Mouse (Mus musculus): ENCODE measurements at regions not wholly inside any gene's neighbourhood (a gene's known extent, or its start where the extent isn't known, plus 50 kb on each side); places are given as distances from the start of the nearest gene placed in this dataset.

GRCm38 (mm10) chr9:62590407-62591195 is 53.8 kb upstream of the Coro2b start:
- DNase-seq, result peak; percentile 12 to 37
- intact Hi-C loops (cut with DNase I), result no loop called here

GRCm38 (mm10) chr9:62591196-62591485 is 54.3 kb upstream of the Coro2b start:
- intact Hi-C loops (cut with DNase I), result no loop called here
- peak in 1 of 2 experiments; percentile 31 for DNase-seq

- intact Hi-C loops (cut with DNase I), result no loop called here
- DNase-seq, result no peak
These were observed 61.2 kb upstream of the Coro2b start for GRCm38 (mm10) chr9:62598056-62598455.

GRCm38 (mm10) chr9:62598956-62599355 is 62.1 kb upstream of the Coro2b start:
- no peak for DNase-seq
- intact Hi-C loops (cut with DNase I), result no loop called here

GRCm38 (mm10) chr9:62610526-62610925 is 67.1 kb upstream of the Itga11 start:
- no peak for DNase-seq
- intact Hi-C loops (cut with DNase I), result no loop called here

- intact Hi-C loops (cut with DNase I), result no loop called here
- DNase-seq, result peak; percentile 46
These were observed 66.2 kb upstream of the Itga11 start for GRCm38 (mm10) chr9:62611452-62611851.

- DNase-seq, result no peak
- intact Hi-C loops (cut with DNase I), result no loop called here
These were observed 64.6 kb upstream of the Itga11 start for GRCm38 (mm10) chr9:62613053-62613452.

- intact Hi-C loops (cut with DNase I), result no loop called here
- no peak for DNase-seq
These were observed 63.8 kb upstream of the Itga11 start for GRCm38 (mm10) chr9:62613806-62614205.

- intact Hi-C loops (cut with DNase I), result no loop called here
- DNase-seq, result no peak
These were observed 62.7 kb upstream of the Itga11 start for GRCm38 (mm10) chr9:62614950-62615349.

- intact Hi-C loops (cut with DNase I), result no loop called here
- DNase-seq, result no peak
These were observed 61.8 kb upstream of the Itga11 start for GRCm38 (mm10) chr9:62615799-62616198.

GRCm38 (mm10) chr9:62618994-62619393 is 58.6 kb upstream of the Itga11 start:
- intact Hi-C loops (cut with DNase I), result no loop called here
- DNase-seq, result no peak

GRCm38 (mm10) chr9:62620901-62621445 is 56.7 kb upstream of the Itga11 start:
- no peak for DNase-seq
- intact Hi-C loops (cut with DNase I), result loop anchor here (5.0 kb wide), 1 partner anchor 156 kb away; no protein-coding TSS in a partner anchor

GRCm38 (mm10) chr9:62622106-62622505 is 55.5 kb upstream of the Itga11 start:
- no peak for DNase-seq
- intact Hi-C loops (cut with DNase I), result loop anchor here (5.0 kb wide), 1 partner anchor 155 kb away; no protein-coding TSS in a partner anchor

- intact Hi-C loops (cut with DNase I), result loop anchor here (5.0 kb wide), 1 partner anchor 153 kb away; no protein-coding TSS in a partner anchor
- DNase-seq, result no peak
These were observed 53.0 kb upstream of the Itga11 start for GRCm38 (mm10) chr9:62624562-62625044.

GRCm38 (mm10) chr9:62627071-62628000 is 50.3 kb upstream of the Itga11 start:
- DNase-seq, result peak; percentile 62
- intact Hi-C loops (cut with DNase I), result no loop called here
